In genomic region chr17:31698347-31698746, GRCm38 (mm10) we compare ENCODE assay signal across 19 mouse cellular contexts. TPM values are rescaled to one million over a fixed set of nuclear protein-coding genes. Genes with fewer than 3 reads are reported as not detected.
DNase-seq lines count a peak whose midpoint lies in the region; ATAC-seq and TF ChIP-seq lines count a peak whose summit lies in the region.
"Had no signal": no experiment of that assay in that cellular context is flagged by ENCODE, and none has a peak within 500 bp of the region (broad histone marks: within the 10 kb centered on the region; RNA-seq: fewer than 3 reads in every experiment).

No protein-coding gene starts in this region.

- DNase-seq in cerebellum, adult 8-10 months = peak; percentile 14
- no peak for DNase-seq in cerebellum, adult 11 months
- DNase-seq in hindbrain, postnatal 0 days (ENCODE audit: low spot score) = peak; percentile 70
- no peak for DNase-seq in hindbrain, embryonic 14.5 days (ENCODE audit: low spot score)
- DNase-seq in brain, adult 2 months (ENCODE audit: low read depth, low spot score) = peak; percentile 43
- peak; percentile 56 for DNase-seq in forebrain, embryonic 14.5 days (ENCODE audit: low spot score)
- DNase-seq in thymus, adult 2 months = no peak
- DNase-seq: adrenal gland, adult 8-10 months; gastrocnemius, adult 2 months; kidney, adult 18-20 months; kidney, postnatal 14 days; lung, postnatal 14 days; thymus, postnatal 4 days had no signal

- peak; percentile 53; the same call in 1 of the 2 replicates for ATAC-seq in hindbrain, postnatal 0 days
- no peak for ATAC-seq in hindbrain, embryonic 14.5 days (ENCODE audit: low FRiP score)
- 0 out of 2 replicates have a peak, but pooled peaks have one; percentile 37 for ATAC-seq in forebrain, embryonic 14.5 days
- no peak for ATAC-seq in erythroid progenitor cell, adult 5-6 weeks (replicated peaks; ENCODE audit: low FRiP score, poor library complexity, severe bottlenecking)

- 27% methylated on average over 11 of the region's 11 CpGs for WGBS in hindbrain, postnatal 0 days
- 43% methylated on average over 11 of the region's 11 CpGs for WGBS in hindbrain, embryonic 14.5 days
- WGBS in forebrain, embryonic 14.5 days = 40% methylated on average over 11 of the region's 11 CpGs
- 91% methylated on average over 11 of the region's 11 CpGs for WGBS in thymus, adult 2 months

- no peaks in the 10 kb centered on the region for H3K9me3 ChIP-seq in hindbrain, postnatal 0 days (ENCODE audit: low read length)
- H3K9me3 ChIP-seq in hindbrain, embryonic 14.5 days (ENCODE audit: control insufficient read depth, low read length) = no peaks in the 10 kb centered on the region
- H3K9me3 ChIP-seq in forebrain, embryonic 14.5 days (replicated peaks; ENCODE audit: control insufficient read depth, low read length) = no peaks in the 10 kb centered on the region
- H3K9me3 ChIP-seq: embryonic facial prominence, embryonic 13.5 days; limb, embryonic 15.5 days had no signal

- H3K4me2 ChIP-seq in hindbrain, postnatal 0 days (ENCODE audit: low read depth, low read length) = no peak overlapping the region
- no peak overlapping the region for H3K4me2 ChIP-seq in hindbrain, embryonic 14.5 days (replicated peaks)
- H3K4me2 ChIP-seq in forebrain, embryonic 14.5 days (ENCODE audit: low read length) = no peak overlapping the region
- H3K4me2 ChIP-seq: embryonic facial prominence, embryonic 13.5 days; limb, embryonic 15.5 days had no signal

- TF ChIP-seq CTCF in hindbrain, postnatal 0 days (IDR thresholded peaks at IDR 0.05; ENCODE audit: low read depth) = no peak
- TF ChIP-seq CTCF in thymus, adult 2 months (IDR thresholded peaks at IDR 0.05; ENCODE audit: borderline replicate concordance, control insufficient read depth, extremely low read depth, insufficient read depth, low read length, poor library complexity) = no peak

- H3K9ac ChIP-seq in hindbrain, postnatal 0 days (replicated peaks; ENCODE audit: low read length) = no peak overlapping the region
- no peak overlapping the region for H3K9ac ChIP-seq in hindbrain, embryonic 14.5 days
- H3K9ac ChIP-seq in forebrain, embryonic 14.5 days (ENCODE audit: low read length) = no peak overlapping the region
- H3K9ac ChIP-seq: embryonic facial prominence, embryonic 13.5 days; limb, embryonic 15.5 days had no signal

- no peaks in the 10 kb centered on the region for H3K27me3 ChIP-seq in hindbrain, postnatal 0 days (ENCODE audit: insufficient read depth, low read length)
- no peaks in the 10 kb centered on the region for H3K27me3 ChIP-seq in hindbrain, embryonic 14.5 days (ENCODE audit: control insufficient read depth, insufficient read depth, low read length)
- H3K27me3 ChIP-seq in forebrain, embryonic 14.5 days (replicated peaks; ENCODE audit: control insufficient read depth, insufficient read depth, low read length) = no peaks in the 10 kb centered on the region
- no peaks in the 10 kb centered on the region for H3K27me3 ChIP-seq in thymus, adult 2 months (ENCODE audit: control insufficient read depth, insufficient read depth, low read length)
- H3K27me3 ChIP-seq: embryonic facial prominence, embryonic 13.5 days; limb, embryonic 15.5 days had no signal

- no peak for TF ChIP-seq POLR2A in thymus, adult 2 months (IDR thresholded peaks at IDR 0.05; ENCODE audit: control insufficient read depth, extremely low read depth, insufficient read depth, low read length, poor library complexity)

- 0 out of 2 replicates have a peak, but pooled peaks cover 9% of the 10 kb centered on the region for H3K4me1 ChIP-seq in hindbrain, postnatal 0 days (ENCODE audit: insufficient read depth, low read length)
- no peaks in the 10 kb centered on the region for H3K4me1 ChIP-seq in hindbrain, embryonic 14.5 days (replicated peaks; ENCODE audit: control insufficient read depth, insufficient read depth, low read length)
- H3K4me1 ChIP-seq in forebrain, embryonic 14.5 days (ENCODE audit: control insufficient read depth, insufficient read depth, low read length) = peaks cover 14% of the 10 kb centered on the region; the same call in 1 of the 2 replicates
- peaks cover 6% of the 10 kb centered on the region for H3K4me1 ChIP-seq in thymus, adult 2 months (replicated peaks; ENCODE audit: control insufficient read depth, insufficient read depth, low read length)

- no peak overlapping the region for H3K4me3 ChIP-seq in hindbrain, postnatal 0 days (ENCODE audit: low read length)
- H3K4me3 ChIP-seq in hindbrain, embryonic 14.5 days (replicated peaks; ENCODE audit: low read length) = no peak overlapping the region
- H3K4me3 ChIP-seq in forebrain, embryonic 14.5 days (ENCODE audit: low read depth, low read length) = no peak overlapping the region
- H3K4me3 ChIP-seq in thymus, adult 2 months (ENCODE audit: control insufficient read depth, insufficient read depth, low read length) = no peak overlapping the region
- H3K4me3 ChIP-seq: embryonic facial prominence, embryonic 13.5 days; gastrocnemius, adult 2 months; limb, embryonic 15.5 days had no signal

- H3K27ac ChIP-seq in hindbrain, postnatal 0 days = 0 out of 2 replicates have a peak overlapping the region, but pooled peaks have one; percentile 41
- no peak overlapping the region for H3K27ac ChIP-seq in hindbrain, embryonic 14.5 days
- H3K27ac ChIP-seq in forebrain, embryonic 14.5 days (ENCODE audit: low read depth, low read length) = peak overlapping the region; percentile 65; the same call in 1 of the 2 replicates
- H3K27ac ChIP-seq in thymus, adult 2 months (ENCODE audit: control insufficient read depth, insufficient read depth, low read length) = no peak overlapping the region
- H3K27ac ChIP-seq: embryonic facial prominence, embryonic 13.5 days; gastrocnemius, adult 2 months; limb, embryonic 15.5 days had no signal

- H3K36me3 ChIP-seq in hindbrain, postnatal 0 days (ENCODE audit: insufficient read depth, low read length) = no peaks in the 10 kb centered on the region
- no peaks in the 10 kb centered on the region for H3K36me3 ChIP-seq in hindbrain, embryonic 14.5 days (replicated peaks; ENCODE audit: control insufficient read depth, insufficient read depth)
- no peaks in the 10 kb centered on the region for H3K36me3 ChIP-seq in forebrain, embryonic 14.5 days (ENCODE audit: control insufficient read depth, insufficient read depth, low read length)
- no peaks in the 10 kb centered on the region for H3K36me3 ChIP-seq in thymus, adult 2 months (ENCODE audit: control insufficient read depth, insufficient read depth, low read length)
- H3K36me3 ChIP-seq: embryonic facial prominence, embryonic 13.5 days; limb, embryonic 15.5 days had no signal

RNA-seq across cellular contexts. Expression of gene Cryaa, which starts 20.7 kb away (rescaled TPM):
- 0.52 and 0.90 TPM in 2 replicates for total RNA-seq in hindbrain, postnatal 0 days (2014; rRNA removed)
- 1.2 TPM in 2 replicates for polyA plus RNA-seq in hindbrain, postnatal 0 days (2015; fragmentation: Nextera tagmentation; extraction: Ambion mirVana)
- polyA plus RNA-seq in hindbrain, embryonic 14.5 days (2014; fragmentation: Nextera tagmentation; extraction: Ambion mirVana) = 0.20 and 0.30 TPM in 2 replicates
- 0.14 TPM in 1 of 2 replicates, not detected in the other for polyA plus RNA-seq in forebrain, embryonic 14.5 days (2014; fragmentation: Nextera tagmentation; extraction: Ambion mirVana)
- polyA plus RNA-seq in thymus, adult 2 months (2012; rRNA removed) = 2.2 and 4.9 TPM in 2 replicates
- not detected in 2 replicates for total RNA-seq in erythroid progenitor cell, adult 5-6 weeks (2015; ENCODE audit: low replicate concordance)
- total RNA-seq in erythroid progenitor cell, adult 5-6 weeks (2017; ENCODE audit: low replicate concordance) = not detected in 2 replicates
- total RNA-seq: adrenal gland, adult 8-10 months; gastrocnemius, adult 2 months; granulocyte monocyte progenitor cell, adult 5-6 weeks; megakaryocyte-erythroid progenitor cell, adult 5-6 weeks had no signal
- polyA plus RNA-seq: embryonic facial prominence, embryonic 13.5 days; liver, embryonic 16.5 days had no signal

RNA-seq across cellular contexts. Expression of gene U2af1, which starts 39.7 kb away (rescaled TPM):
- 46.2 and 54.6 TPM in 2 replicates for total RNA-seq in hindbrain, postnatal 0 days (2014; rRNA removed)
- polyA plus RNA-seq in hindbrain, postnatal 0 days (2015; fragmentation: Nextera tagmentation; extraction: Ambion mirVana) = 224 and 242 TPM in 2 replicates
- polyA plus RNA-seq in hindbrain, embryonic 14.5 days (2014; fragmentation: Nextera tagmentation; extraction: Ambion mirVana) = 92.9 and 105 TPM in 2 replicates
- 165 and 172 TPM in 2 replicates for polyA plus RNA-seq in forebrain, embryonic 14.5 days (2014; fragmentation: Nextera tagmentation; extraction: Ambion mirVana)
- 102 and 114 TPM in 2 replicates for polyA plus RNA-seq in thymus, adult 2 months (2012; rRNA removed)
- 42.5 and 54.9 TPM in 2 replicates for total RNA-seq in erythroid progenitor cell, adult 5-6 weeks (2015; ENCODE audit: low replicate concordance)
- total RNA-seq in erythroid progenitor cell, adult 5-6 weeks (2017; ENCODE audit: low replicate concordance) = 122 and 151 TPM in 2 replicates

Comparison
In these comparisons a context has a peak if more than half of its experiments do, and no peak if none do; other contexts are left out.
1. DNase-seq: peak in cerebellum, adult 8-10 months (single experiment), hindbrain, postnatal 0 days (single experiment), brain, adult 2 months (single experiment) and forebrain, embryonic 14.5 days (single experiment); none in cerebellum, adult 11 months (single experiment), hindbrain, embryonic 14.5 days (single experiment) and thymus, adult 2 months (single experiment).
2. ATAC-seq: peak in hindbrain, postnatal 0 days (single experiment) and forebrain, embryonic 14.5 days (single experiment); none in hindbrain, embryonic 14.5 days (single experiment) and erythroid progenitor cell, adult 5-6 weeks (single experiment).
3. H3K27ac ChIP-seq: peak in hindbrain, postnatal 0 days (single experiment) and forebrain, embryonic 14.5 days (single experiment); none in hindbrain, embryonic 14.5 days (single experiment) and thymus, adult 2 months (single experiment).